Mouse (Mus musculus): ENCODE measurements at regions not wholly inside any gene's neighbourhood (a gene's known extent, or its start where the extent isn't known, plus 50 kb on each side); places are given as distances from the start of the nearest gene placed in this dataset.
A peak's percentile ranks its signal among the peaks of the same experiment; 100 is the strongest.

- no peak for DNase-seq
Measured at GRCm38 (mm10) chr7:95460889-95461288, 710.2 kb upstream of the Tenm4 start.

GRCm38 (mm10) chr7:95465506-95465905, 705.5 kb upstream of the Tenm4 start:
- no peak for DNase-seq

- no peak for DNase-seq
Measured at GRCm38 (mm10) chr7:95467028-95467427, 704.0 kb upstream of the Tenm4 start.

DNA sequence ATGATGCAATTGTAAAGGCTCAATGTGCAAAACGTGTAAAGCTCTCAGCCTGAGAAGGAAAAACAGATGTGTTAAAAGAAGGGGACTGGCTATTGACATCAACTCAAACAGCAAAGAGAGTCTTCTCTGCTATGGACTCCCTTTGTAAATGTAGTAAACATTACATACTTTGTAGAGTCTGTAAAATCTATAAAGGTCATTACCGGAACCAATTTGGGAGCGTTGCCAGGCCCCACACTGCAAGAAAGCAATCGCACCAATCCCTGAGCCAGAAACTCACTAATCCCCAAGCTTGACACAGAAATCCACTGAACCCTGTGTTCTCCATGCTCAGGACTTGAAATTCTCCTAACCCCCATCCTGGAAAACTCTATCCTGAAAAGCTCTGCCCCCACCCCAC, 697.2 kb upstream of the Tenm4 start:
- DNase-seq: no peak

DNA sequence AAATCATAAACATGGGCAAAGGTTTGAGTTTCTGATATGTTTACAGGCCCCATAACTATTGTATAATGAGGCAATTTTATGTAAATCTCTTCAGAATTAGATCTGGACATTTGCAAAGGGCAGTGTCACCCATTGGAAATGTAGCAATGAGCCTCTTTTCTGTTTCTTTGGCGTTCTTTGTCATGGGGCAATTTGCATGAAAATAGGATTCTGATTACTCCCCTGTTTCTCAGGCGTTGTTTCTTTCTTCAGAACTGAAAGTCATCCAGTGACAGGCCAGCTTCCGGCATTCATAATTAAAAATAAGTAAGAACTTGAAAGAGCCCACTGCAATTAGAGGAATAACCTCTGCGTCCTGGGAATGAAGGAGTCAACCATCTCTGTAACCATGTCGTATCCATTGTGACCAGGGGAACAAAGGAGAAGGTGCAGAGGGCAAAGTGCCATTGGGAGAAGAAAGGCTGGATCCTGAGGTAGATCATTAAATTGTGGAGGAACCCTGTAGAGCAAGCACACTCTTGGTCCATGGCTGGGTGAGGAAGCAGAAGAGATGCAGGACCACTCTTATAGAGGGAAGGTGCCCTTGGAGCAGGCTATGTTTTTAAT, 690.8 kb upstream of the Tenm4 start:
- DNase-seq: no peak

- DNase-seq: peak; percentile 63
Measured at GRCm38 (mm10) chr7:95489666-95490065, 681.4 kb upstream of the Tenm4 start.

- DNase-seq: no peak
Measured at GRCm38 (mm10) chr7:95494793-95495192, 676.3 kb upstream of the Tenm4 start.

- no peak for DNase-seq
Measured at GRCm38 (mm10) chr7:95502959-95503358, 668.1 kb upstream of the Tenm4 start.

- no peak for DNase-seq
Measured at GRCm38 (mm10) chr7:95547256-95547655, 623.8 kb upstream of the Tenm4 start.

DNA sequence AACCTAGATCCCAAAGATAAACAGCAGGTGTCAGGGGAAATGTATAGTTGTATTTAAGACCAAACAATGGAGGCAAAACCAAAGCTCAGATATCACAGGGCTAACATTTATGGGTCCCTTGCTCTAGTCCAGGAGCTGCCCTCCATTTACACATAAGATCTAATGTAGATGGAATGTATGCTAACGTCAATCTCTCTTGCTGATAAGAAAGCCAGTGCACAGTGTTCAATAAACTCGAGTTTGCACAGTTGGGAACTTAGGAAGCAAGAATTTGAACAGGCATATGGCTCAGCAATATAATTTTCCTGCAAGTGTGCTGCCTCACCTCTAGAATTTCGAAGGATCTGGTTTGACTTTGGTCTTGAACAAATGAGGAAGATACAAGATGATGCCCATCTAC, 620.9 kb upstream of the Tenm4 start:
- DNase-seq: no peak

DNA sequence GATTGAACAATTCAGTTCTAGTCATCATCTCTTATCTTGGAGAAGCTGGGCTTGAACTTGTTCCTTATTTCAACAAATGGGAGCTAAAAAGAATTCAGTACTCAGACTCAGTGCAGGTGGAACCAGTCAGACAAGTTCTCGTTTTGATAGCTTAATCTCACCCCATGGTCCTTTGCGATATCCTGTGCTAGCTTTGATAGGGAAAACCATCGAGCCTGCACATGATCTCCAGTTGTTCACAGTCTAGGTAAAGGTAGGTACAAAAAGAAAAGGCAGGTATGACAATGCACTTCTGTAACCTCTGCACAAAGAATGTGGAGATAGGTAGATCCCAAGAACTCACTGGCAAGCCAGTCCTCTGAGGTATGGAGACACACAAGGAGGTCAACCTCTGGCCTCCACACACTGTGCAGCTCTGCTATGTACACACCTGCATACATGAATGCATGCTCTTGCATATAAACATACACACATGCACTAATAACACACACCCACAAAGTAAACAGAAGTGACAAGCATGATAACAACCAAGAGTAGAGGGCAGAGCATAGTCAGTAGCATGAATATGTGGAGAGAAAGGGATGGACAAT, 619.2 kb upstream of the Tenm4 start:
- no peak for DNase-seq

DNA sequence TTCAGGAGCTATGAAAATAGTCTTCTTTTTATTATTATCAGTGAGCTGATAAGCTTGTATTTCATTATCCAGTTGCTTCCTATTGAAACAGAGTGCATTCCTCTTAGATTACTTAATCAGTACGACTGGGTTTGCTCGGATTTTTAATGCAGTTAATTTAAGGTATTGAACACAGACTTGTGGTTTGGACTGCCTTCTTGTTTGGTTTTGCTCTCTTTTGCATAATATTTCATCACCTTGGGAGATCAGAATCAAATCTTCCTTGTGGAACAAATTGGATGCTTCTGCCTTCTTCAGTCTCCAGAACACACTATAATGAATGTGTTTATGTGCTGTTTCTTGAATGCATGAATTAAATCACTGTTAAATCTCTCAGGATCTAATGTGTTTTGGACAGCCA, 612.5 kb upstream of the Tenm4 start:
- DNase-seq: no peak

DNA sequence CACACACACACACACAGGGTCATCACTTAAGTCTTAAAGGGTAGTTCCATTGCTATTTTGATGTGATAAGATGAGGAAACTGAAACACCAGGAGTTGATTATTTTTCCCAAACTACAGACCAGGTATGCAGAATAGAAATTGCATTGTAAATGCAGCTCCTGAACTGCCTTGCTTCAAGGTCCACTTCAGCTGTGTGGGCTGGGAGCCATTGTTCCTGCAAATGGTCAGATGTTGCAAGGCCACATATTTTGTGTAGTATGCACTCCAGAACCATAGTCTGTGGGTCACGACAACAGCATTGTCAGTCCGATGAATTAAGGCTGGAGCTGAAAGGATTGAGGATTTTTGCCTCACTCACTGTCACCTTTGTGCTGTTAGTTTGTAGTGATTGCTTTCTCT, 592.4 kb upstream of the Tenm4 start:
- peak; percentile 49 for DNase-seq

- DNase-seq: no peak
Measured at GRCm38 (mm10) chr7:95581325-95581724, 589.7 kb upstream of the Tenm4 start.

- no peak for DNase-seq
Measured at GRCm38 (mm10) chr7:95598339-95598738, 572.7 kb upstream of the Tenm4 start.

- DNase-seq: no peak
Measured at GRCm38 (mm10) chr7:95613736-95614135, 557.3 kb upstream of the Tenm4 start.

DNA sequence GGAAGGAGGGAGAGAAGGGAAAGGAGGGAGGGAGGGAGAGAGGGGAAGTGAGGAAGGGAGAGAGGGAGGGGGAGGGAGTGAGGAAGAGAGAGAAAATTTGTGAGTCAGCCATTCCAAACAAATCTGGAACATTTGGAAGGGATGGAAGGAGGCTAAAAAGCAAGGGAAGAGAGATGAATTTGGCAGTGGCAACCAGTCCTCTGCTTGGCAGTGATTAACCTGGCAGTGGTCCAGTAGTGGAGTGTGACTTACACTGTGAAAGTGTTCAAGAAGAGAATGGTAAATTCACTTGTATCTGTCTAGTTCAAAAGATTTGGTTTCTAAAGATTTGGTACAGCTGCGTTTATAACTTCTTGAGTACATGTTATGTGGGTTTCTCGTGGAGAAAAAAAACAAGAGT, 553.7 kb upstream of the Tenm4 start:
- DNase-seq: peak; percentile 78

DNA sequence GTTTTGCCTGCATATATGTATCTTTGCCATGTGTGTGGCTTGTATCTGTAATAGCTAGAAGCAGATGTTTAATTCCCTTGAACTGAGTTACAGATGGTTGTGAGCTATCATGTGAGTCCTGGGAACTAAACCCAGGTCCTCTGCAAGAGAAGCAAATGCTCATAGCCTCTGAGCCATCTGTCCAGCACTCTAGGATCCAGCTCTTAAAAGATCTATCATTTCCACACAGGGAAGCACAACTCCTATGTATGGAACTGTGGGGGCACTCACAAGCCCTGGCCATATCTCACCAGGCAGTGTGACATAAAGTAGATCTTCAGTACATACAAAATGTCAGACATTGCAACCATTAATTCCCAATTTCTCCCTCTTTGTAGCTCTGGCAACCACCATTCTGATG, 552.9 kb upstream of the Tenm4 start:
- no peak for DNase-seq

DNA sequence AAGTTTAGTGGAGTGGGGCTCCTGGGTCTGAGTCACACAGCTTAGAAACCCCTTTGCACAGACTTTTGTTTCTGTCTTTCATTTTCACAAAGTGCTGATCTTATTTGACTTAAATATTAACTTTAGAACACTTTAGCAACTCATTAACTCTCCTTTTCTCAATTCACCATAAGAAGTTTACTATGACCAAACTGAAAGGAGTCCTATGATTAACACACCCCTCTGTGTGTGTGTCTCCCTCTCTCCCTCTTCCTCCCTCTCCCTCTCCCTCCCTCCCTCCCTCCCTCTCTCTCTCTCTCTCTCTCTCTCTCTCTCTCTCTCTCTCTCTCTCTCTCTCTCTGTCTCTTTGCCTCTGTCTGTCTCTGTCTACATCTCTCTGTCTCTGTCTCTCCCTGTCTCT, 551.0 kb upstream of the Tenm4 start:
- DNase-seq: no peak

DNA sequence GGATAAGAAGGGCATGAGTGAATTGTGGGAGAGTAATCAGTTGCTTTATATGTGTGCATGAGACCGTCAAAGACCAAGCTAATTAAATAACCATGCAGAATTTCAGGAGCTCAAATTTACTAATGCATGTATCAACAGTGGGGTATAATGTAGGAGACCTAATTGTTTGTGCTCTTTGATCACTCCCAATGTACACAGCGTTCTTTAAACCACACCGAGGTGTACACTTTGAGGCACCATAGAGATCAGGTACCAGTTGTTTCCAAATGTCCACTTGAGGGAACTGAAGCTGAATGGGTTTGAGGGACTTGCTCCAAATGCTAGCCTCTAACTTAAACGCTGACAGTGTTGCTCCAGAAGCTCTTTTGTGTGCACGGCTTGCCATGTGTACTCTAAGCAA, 530.4 kb upstream of the Tenm4 start:
- DNase-seq: no peak

DNA sequence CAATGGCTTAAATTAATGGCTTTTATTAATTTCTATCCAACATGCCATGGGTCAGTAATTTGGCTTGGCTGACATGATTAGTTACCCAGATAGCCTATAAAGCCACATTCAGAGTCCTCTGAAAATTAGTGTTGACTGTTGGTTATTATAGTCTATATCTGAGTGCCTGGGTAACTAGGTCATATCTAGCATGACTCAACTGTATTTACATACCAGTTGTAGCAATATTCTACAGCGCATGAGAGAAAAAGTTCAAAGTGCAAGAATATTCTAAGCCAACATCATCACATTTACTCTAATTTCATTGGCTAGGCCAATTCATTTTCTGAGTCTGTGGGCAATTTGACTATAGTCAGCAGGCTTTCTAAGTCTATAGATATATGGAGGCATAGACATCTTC, 496.7 kb upstream of the Tenm4 start:
- DNase-seq: no peak

DNA sequence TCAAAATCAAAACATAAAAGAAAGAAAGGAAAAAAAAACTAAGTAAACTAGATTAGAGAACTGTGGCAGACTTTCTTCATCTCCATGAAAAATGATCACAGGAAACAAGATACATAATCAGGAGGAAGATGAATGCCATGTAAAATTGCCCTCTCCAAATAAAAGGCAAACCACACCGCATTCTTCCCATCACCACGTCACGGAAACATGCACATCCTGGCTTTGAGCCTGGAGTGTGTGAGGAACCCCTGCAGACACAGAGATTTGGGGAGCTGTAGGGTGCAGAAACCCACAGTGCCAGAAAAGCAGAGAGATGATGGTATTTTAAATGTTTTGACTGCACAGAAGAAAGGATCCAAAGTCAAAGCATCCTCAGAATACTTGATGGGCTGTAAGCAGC, 488.5 kb upstream of the Tenm4 start:
- peak; percentile 32 for DNase-seq

DNA sequence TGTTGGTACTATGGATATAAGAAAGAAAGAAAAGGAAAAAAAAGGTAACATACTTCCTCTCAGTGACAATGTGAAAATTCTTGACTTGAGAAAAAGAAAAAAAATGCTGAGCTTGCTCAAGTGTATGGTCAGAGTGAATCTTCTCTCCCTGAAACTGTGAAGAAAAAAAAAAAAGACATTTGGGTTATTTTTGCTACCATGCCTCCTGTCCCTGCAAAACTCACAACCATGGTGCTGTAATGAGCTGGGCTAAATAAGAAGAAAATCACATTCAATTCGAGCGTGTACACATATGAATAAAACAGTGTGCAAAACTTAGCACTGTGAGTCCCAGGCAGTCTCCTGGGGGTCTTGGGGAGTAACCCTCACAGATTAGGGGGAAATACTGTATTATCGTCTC, 483.3 kb upstream of the Tenm4 start:
- no peak for DNase-seq

DNA sequence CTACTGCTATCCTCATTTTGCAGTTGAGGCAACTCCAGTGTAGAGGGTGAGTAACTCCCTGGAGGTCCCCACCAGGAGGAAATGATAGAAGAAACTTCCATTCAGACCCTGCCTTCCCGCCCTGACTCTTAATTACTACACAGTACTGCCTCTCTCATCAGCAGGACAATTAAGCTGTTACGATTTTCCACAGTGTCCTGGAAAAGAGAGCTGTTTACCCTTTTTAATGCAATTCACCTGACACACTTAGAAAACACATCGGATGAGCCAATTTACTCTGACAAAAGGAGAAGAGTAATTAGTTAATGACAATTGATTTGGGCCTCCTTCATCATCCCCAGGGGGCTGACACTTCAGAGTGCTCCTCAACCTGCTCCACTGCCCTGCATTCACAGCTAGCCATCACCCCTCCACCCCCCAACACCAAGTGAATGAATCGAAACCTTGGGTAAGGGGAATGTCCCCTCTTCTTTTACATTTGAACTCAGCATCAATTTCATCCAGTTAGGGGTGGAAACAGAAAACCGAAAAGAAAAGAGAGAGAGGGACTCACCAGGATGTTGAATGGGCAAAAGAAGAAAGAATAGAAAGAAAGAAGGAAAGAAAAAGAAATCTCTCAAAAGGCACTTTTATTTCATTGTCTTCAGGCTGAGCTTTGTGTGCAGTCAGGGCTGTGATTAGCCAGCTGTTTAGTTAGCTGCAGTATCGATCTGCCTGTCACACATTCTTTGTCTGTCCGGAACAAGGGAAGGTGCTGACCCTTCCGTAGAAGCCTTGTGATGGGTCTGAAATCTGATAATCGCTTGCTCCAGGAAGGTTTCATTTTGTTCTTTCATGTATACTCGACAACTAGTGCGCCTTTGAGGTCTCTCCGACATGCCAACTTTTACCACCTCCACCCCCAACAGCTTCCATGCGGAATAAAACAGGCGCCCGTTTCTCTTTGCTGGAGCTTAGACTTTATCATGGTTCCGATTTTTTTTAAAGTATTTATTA, 482.6 kb upstream of the Tenm4 start:
- no peak for DNase-seq
